In genomic region chr6:87186988-87187387, GRCm38 (mm10) we compare ENCODE assay signal across 9 mouse cellular contexts.
DNase-seq lines count a peak whose midpoint lies in the region; ATAC-seq lines count a peak whose summit lies in the region.
"Had no signal": no experiment of that assay in that cellular context is flagged by ENCODE, and none has a peak within 500 bp of the region (broad histone marks: within the 10 kb centered on the region; RNA-seq: fewer than 3 reads in every experiment).

No protein-coding gene starts in this region.

- no peak overlapping the region for H3K4me2 ChIP-seq in forebrain, embryonic 14.5 days (ENCODE audit: low read length)
- no peak overlapping the region for H3K4me2 ChIP-seq in forebrain, embryonic 13.5 days
- H3K4me2 ChIP-seq in kidney, embryonic 16.5 days (replicated peaks; ENCODE audit: low read depth, low read length), result no peak overlapping the region
- no peak overlapping the region for H3K4me2 ChIP-seq in lung, embryonic 16.5 days (ENCODE audit: low read depth, low read length)

- no peak for ATAC-seq in forebrain, embryonic 14.5 days
- no peak for ATAC-seq in forebrain, embryonic 13.5 days
- no peak for ATAC-seq in kidney, embryonic 16.5 days (ENCODE audit: low FRiP score, low TSS enrichment)
- ATAC-seq in lung, embryonic 16.5 days (ENCODE audit: low read depth), result peak; percentile 69

- no peaks in the 10 kb centered on the region for H3K27me3 ChIP-seq in forebrain, embryonic 14.5 days (replicated peaks; ENCODE audit: control insufficient read depth, insufficient read depth, low read length)
- no peaks in the 10 kb centered on the region for H3K27me3 ChIP-seq in forebrain, embryonic 13.5 days
- no peaks in the 10 kb centered on the region for H3K27me3 ChIP-seq in kidney, embryonic 16.5 days (ENCODE audit: insufficient read depth, low read length)
- H3K27me3 ChIP-seq in lung, embryonic 16.5 days (ENCODE audit: control insufficient read depth, insufficient read depth, low read depth, low read length), result no peaks in the 10 kb centered on the region

- H3K9ac ChIP-seq in forebrain, embryonic 14.5 days (ENCODE audit: low read length), result no peak overlapping the region
- no peak overlapping the region for H3K9ac ChIP-seq in forebrain, embryonic 13.5 days
- no peak overlapping the region for H3K9ac ChIP-seq in kidney, embryonic 16.5 days (replicated peaks; ENCODE audit: low read length)
- H3K9ac ChIP-seq in lung, embryonic 16.5 days (ENCODE audit: low read length), result no peak overlapping the region

- WGBS in forebrain, embryonic 14.5 days, result 88% methylated on average over 12 of the region's 12 CpGs
- 84% methylated on average over 12 of the region's 12 CpGs for WGBS in forebrain, embryonic 13.5 days
- WGBS in kidney, embryonic 16.5 days, result 47% methylated on average over 12 of the region's 12 CpGs
- 46% methylated on average over 12 of the region's 12 CpGs for WGBS in lung, embryonic 16.5 days

- no peak overlapping the region for H3K4me3 ChIP-seq in forebrain, embryonic 14.5 days (ENCODE audit: low read depth, low read length)
- no peak overlapping the region for H3K4me3 ChIP-seq in forebrain, embryonic 13.5 days
- no peak overlapping the region for H3K4me3 ChIP-seq in kidney, embryonic 16.5 days (ENCODE audit: low read length)
- H3K4me3 ChIP-seq in lung, embryonic 16.5 days (ENCODE audit: low read length), result no peak overlapping the region
- H3K4me3 ChIP-seq: myocyte had no signal

- no peaks in the 10 kb centered on the region for H3K4me1 ChIP-seq in forebrain, embryonic 14.5 days (ENCODE audit: control insufficient read depth, insufficient read depth, low read length)
- no peaks in the 10 kb centered on the region for H3K4me1 ChIP-seq in forebrain, embryonic 13.5 days
- H3K4me1 ChIP-seq in kidney, embryonic 16.5 days (ENCODE audit: insufficient read depth, low read length), result peaks cover 47% of the 10 kb centered on the region
- peaks cover 21% of the 10 kb centered on the region for H3K4me1 ChIP-seq in lung, embryonic 16.5 days (replicated peaks; ENCODE audit: control insufficient read depth, insufficient read depth, low read length)

- H3K27ac ChIP-seq in forebrain, embryonic 14.5 days (ENCODE audit: low read depth, low read length), result no peak overlapping the region
- H3K27ac ChIP-seq in forebrain, embryonic 13.5 days, result no peak overlapping the region
- H3K27ac ChIP-seq in kidney, embryonic 16.5 days (ENCODE audit: low read length), result peak overlapping the region; percentile 35; the same call in 1 of the 2 replicates
- H3K27ac ChIP-seq in lung, embryonic 16.5 days (ENCODE audit: low read length), result peak overlapping the region; percentile 73

- peak; percentile 13 for DNase-seq in forebrain, embryonic 14.5 days (ENCODE audit: low spot score)
- DNase-seq in 3T3-L1 (ENCODE audit: low read depth, low spot score), result peak; percentile 19
- DNase-seq in gastrocnemius, postnatal 10 days, result peak; percentile 48
- peak; percentile 28 to 48 for DNase-seq in urinary bladder, postnatal 36 days (ENCODE audit: low spot score in 2 of 2)
- DNase-seq in spleen, adult 18-20 months, result no peak

- no peaks in the 10 kb centered on the region for H3K9me3 ChIP-seq in forebrain, embryonic 14.5 days (replicated peaks; ENCODE audit: control insufficient read depth, low read length)
- no peaks in the 10 kb centered on the region for H3K9me3 ChIP-seq in forebrain, embryonic 13.5 days (replicated peaks)
- no peaks in the 10 kb centered on the region for H3K9me3 ChIP-seq in kidney, embryonic 16.5 days (ENCODE audit: low read length)
- no peaks in the 10 kb centered on the region for H3K9me3 ChIP-seq in lung, embryonic 16.5 days (ENCODE audit: control insufficient read depth, low read length)

- H3K36me3 ChIP-seq in forebrain, embryonic 14.5 days (ENCODE audit: control insufficient read depth, insufficient read depth, low read length), result no peaks in the 10 kb centered on the region
- H3K36me3 ChIP-seq in forebrain, embryonic 13.5 days (ENCODE audit: poor library complexity, severe bottlenecking), result peaks cover 3% of the 10 kb centered on the region; the same call in 1 of the 2 replicates
- H3K36me3 ChIP-seq in kidney, embryonic 16.5 days (ENCODE audit: insufficient read depth, low read length), result no peaks in the 10 kb centered on the region; the same call in 1 of the 2 replicates
- H3K36me3 ChIP-seq in lung, embryonic 16.5 days (ENCODE audit: control insufficient read depth, insufficient read depth, low read length), result peaks cover 7% of the 10 kb centered on the region; the same call in 1 of the 2 replicates

Comparison
In these comparisons a context has a peak if more than half of its experiments do, and no peak if none do; other contexts are left out.
1. DNase-seq: peak in forebrain, embryonic 14.5 days (single experiment), 3T3-L1 (single experiment), gastrocnemius, postnatal 10 days (single experiment) and urinary bladder, postnatal 36 days (2 of 2); none in spleen, adult 18-20 months (0 of 2).
2. H3K27ac ChIP-seq: peak in kidney, embryonic 16.5 days (single experiment) and lung, embryonic 16.5 days (single experiment); none in forebrain, embryonic 14.5 days (single experiment) and forebrain, embryonic 13.5 days (single experiment).